Mouse (Mus musculus) urinary bladder, postnatal 10 days (tissue): ENCODE results near the gene Fbln7.

Source experiments
- DNase-seq: peaks from one replicate; pipeline ENCODE4 v3.0.0; 2022; ENCODE audit warnings: low spot score

Gene Fbln7

DNA sequence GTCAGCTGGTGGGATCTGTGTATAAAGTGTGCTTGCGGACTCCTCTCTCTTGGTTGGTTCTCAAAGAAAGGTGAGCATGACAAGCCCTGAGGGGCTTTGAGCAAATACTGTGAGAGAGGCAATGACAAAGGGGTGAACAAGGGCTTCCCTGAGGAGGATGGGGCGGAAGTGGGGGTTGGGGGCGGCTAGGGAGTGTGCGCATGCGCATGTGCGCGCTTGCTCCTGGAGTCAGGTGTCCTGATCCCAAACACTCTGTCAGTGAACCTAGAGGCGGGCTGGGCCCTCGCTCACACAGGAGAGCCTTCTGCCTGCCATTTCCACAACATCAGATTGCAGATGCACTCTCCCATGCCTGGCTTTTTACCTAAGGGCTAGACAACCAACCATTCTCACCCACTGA lies 9.5 kb downstream of the Fbln7 start:
- no peak for DNase-seq

DNA sequence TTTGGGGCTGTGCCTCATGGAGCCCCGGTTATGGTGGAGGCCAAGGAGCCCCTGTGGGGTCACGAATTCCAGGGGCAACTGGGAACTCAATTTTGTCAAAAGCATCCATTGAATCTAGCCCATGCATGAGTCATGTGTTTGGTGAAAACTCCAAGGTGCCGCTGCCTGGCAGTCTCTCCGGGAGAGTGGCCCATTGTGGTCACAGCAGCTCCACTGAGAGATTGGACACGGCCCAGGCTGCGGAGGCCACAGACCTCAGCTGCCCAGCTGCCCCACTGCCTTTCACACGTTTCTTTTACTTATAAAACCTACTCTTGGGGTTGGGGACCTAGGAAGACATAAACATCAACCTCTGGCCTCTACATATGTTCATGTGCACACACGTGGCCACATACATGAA lies 12.7 kb downstream of the Fbln7 start:
- no peak for DNase-seq

DNA sequence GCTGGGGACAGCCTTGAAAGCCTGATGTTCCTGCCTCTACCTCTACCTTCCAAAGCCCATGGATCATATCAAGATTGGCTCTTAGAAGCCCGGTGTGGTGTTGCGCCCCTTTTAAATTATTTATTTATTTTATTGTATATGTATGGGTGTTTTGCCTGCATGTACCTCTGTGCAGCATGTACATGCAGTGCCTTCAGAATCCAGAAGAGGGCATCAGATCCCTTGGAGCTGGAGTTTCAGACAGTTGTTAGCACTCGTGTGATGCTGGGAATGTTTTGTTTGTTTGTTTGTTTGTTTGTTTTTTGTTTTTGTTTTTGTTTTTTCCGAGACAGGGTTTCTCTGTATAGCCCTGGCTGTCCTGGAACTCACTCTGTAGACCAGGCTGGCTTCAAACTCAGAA lies 18.5 kb downstream of the Fbln7 start:
- no peak for DNase-seq

GRCm38 (mm10) chr2:128885225-128885811 lies 22.5 kb downstream of the Fbln7 start:
- no peak for DNase-seq

GRCm38 (mm10) chr2:128887866-128888550 lies 25.2 kb downstream of the Fbln7 start:
- DNase-seq: no peak

GRCm38 (mm10) chr2:128890661-128891335 lies 28.0 kb downstream of the Fbln7 start:
- DNase-seq: no peak

GRCm38 (mm10) chr2:128892180-128892721 lies 29.5 kb downstream of the Fbln7 start:
- no peak for DNase-seq

- DNase-seq: no peak
Observed at GRCm38 (mm10) chr2:128902843-128903242, 40.1 kb downstream of the Fbln7 start.

DNA sequence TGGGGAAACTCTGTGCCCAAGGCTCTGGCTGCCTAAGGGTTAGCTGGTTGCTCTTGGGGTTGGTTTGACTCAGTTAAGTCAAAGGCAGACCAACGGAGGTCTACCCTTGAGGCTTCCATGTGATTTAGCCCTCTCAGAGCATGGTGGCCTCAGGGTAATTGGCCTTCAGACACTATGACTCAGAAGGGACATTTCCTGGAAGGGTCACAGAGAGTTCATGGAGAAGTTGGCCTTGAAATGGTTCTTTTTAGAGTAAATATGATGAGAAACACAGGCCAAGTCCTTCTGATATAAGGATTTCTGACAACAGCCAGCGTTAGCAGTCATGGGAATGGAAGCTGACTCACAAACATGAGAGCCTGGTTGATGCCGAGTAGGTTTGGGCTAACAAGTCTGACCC lies 40.9 kb downstream of the Fbln7 start:
- no peak for DNase-seq

DNA sequence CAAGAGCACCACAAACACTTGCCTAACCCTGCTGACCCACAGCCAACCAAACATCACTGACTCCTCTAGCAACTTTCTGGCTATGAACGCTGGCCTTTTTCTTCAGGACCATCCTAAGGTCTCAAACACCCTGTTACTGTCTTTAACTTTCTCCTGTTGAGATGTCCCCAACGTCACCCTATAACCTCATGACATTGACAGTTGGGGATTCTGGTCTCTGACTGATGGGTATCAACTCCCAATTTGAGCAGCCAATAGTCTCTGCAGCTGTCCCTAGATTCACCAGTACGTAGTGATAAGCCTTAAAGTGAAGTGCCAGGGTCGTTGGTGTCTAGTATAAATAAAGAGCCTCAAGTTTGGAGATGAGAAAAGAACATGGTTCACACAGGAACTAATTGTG lies 52.2 kb downstream of the Fbln7 start:
- DNase-seq: no peak

DNA sequence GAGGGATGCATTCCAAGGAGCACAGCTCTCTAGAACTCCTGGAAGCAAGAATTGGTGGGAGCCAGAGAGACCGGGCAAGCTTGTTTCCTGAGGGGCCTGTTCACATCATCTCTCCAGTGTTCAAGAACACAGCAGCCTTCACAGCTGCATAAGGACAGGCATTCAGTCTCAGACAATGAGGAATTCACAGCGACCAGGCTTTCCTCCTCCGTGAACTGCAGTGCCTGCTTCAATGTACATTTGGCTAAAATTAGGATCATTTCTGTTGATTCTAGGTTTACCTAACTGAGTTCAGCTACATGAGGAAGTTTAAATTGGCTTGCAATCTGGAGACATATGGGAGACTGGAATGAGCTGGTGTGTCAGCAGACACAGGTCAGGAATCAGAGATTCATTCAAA lies 53.7 kb downstream of the Fbln7 start:
- no peak for DNase-seq

DNA sequence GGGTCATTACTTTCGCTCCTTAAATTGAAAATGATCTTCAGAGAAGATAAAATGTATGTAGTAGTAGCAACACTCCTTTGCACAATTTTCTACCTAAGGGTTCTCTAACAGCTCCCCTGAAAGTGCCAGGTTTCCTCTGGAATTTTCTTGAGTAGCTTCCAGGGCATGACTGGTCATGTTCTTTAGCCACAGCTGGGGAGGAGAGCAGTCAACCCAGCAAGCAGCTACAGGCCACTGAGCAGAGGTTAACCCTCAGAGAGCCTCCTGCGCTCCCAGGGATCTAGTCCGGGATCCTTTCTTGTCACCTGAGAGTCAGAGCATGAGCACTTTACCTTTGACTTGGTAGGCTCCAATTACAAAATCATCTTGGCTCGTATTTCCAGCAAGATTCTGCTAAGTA lies 62.0 kb downstream of the Fbln7 start:
- DNase-seq: no peak

- no peak for DNase-seq
Observed at GRCm38 (mm10) chr2:128928446-128928845, 65.7 kb downstream of the Fbln7 start.

GRCm38 (mm10) chr2:128930704-128931103 lies 67.9 kb downstream of the Fbln7 start:
- DNase-seq: no peak

DNA sequence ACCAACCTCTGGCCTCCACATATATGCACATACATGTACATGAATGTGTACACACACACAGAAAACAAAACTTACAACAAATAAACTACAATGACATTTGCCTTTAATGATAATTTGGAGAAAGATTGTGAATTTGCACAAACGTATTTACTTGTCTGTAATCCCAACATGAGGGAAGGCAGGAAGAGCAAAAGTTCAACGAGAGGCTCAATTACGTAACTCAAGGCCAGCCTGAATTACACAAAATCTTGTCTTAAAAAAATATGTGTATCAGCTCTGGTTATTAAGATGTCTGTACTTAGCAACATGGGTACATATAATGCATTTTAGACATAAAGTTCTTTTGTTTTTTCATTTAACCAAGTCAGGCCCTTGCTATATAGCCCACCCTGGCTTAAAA lies 73.5 kb downstream of the Fbln7 start:
- DNase-seq: no peak

DNA sequence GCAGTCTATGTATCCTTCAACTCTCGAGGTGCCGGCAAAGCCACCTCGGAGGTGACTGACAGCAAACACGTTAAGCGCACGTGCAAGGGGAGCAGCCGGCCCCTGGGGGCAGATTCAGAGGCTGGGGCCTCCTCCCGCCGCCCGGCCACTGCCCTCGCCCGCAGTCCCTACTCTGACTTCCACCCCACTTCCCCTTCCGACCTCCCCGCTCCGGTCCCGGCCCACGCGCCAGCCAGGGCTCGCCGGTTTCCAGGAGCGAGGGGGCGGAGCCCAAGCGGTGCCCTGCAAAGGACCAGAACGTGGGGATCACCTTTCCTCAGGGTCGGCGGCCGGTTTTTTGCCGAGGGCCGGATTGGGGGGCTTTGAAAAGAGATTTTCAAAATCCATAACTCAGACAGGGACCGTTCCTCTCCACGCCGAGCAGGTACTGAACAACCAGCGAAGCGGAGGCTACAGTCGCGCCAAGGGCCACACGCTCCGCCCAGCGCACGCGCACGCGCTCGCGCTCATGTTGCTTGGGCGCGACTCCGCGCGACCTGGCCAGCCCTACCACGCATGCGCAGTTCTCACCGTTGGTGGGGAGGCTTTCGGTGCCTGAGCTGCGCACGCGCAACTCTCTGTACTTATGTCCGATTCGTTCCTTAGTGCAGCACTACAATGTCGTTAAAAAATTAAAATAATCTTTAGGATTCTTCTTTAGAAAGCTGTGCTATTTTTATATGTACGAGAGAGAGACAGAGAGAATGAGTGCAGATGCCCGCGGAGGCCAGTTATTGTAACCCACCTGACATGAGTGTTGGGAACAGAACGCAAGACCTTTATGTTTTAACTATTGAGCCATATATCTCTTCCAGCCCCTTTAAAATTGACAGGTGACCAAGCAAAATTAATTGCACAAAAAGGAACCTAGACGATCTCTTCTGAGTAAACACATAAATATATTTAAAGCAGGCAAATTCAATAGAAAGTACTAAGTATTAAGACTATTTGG lies 81.1 kb downstream of the Fbln7 start, which contains the start of gene Zc3h8:
TSS of gene Zc3h8 (minus strand) at position 540 of the 991 bp plus-strand sequence.
- DNase-seq: peak; percentile 93
